Mouse (Mus musculus): ENCODE measurements around the gene Ahnak2.

Ahnak2 gene

DNA sequence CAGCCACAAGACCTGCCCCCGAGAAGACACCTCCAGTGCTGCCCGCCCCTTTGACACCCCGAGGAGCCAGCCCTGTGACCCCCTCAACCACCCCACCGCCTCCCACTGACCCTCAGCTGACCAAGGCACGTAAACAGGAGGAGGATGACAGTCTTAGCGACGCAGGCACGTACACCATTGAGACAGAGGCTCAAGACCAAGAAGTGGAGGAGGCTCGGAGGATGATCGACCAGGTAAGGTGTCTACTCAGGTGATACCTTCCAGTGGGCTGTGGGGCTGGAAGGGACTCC lies 65.9 kb downstream of the Ahnak2 start:
- no peak for DNase-seq (ENCODE audit: low read depth in 1 of 2, low spot score in 2 of 2)

GRCm38 (mm10) chr12:112735896-112736635 lies 66.4 kb downstream of the Ahnak2 start:
- DNase-seq (ENCODE audit: low read depth in 1 of 2, low spot score in 2 of 2), result no peak

GRCm38 (mm10) chr12:112734881-112735655 lies 67.4 kb downstream of the Ahnak2 start:
- no peak for DNase-seq (ENCODE audit: low read depth in 1 of 2, low spot score in 2 of 2)

- DNase-seq (ENCODE audit: low read depth in 1 of 2, low spot score in 2 of 2), result no peak
Observed at GRCm38 (mm10) chr12:112734108-112734820, 68.2 kb downstream of the Ahnak2 start.

GRCm38 (mm10) chr12:112732591-112732990 lies 69.9 kb downstream of the Ahnak2 start:
- no peak for DNase-seq (ENCODE audit: low read depth in 1 of 2, low spot score in 2 of 2)

GRCm38 (mm10) chr12:112730808-112731207 lies 71.6 kb downstream of the Ahnak2 start:
- DNase-seq (ENCODE audit: low read depth in 1 of 2, low spot score in 2 of 2), result no peak

DNA sequence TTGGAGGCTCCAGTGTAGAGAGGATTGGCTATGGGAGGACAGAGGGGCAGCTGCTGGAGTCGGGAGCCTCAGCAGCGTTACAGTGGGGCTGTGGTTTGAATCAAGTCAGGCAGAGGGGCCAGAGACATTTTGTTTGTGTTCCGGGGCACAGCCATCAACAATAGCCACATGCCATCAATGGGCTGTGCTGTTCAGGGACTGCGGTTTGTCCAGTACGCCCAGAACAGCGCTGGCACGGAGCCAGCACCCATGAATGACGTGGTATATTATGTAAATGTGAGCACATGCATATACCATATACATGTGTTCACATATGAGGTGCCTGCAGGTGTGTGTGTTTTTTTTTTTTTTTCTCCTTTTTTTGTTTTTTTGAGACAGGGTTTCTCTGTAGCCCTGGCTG lies 74.7 kb downstream of the Ahnak2 start:
- no peak for DNase-seq (ENCODE audit: low read depth in 1 of 2, low spot score in 2 of 2)

DNA sequence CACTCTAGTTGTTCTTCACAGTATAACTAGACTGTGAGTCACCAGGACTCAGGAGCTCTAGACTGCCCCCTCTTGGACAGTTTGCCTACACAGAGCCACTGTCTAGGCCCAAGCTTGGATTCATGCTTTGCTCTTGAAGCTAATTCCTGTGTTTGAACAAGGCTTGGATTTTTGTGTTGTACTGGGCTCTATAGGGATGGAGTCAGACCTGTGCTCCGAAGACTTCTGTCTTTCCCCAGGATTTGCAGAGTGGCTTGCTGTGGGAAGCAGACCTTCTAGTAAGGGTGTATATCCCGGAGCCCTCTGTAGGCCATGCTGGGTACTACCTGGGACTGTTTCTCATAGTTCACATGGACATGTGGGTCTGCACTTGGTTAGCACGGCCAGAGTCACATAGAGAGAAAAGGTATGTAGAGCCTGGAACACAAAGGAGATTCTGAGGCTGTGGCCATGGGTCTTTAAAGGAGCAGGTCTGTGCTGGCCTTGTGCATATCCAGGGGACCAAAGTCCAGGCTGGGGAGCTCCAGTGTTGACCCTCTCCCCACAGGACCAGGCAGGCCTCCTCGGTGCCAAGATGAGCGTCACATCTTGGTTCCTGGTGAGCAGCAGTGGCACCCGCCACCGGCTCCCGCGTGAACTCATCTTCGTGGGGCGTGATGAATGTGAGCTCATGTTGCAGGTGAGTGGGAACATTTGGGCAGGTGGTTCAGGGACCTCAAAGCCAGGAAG lies 78.2 kb downstream of the Ahnak2 start:
- peak in 1 of 2 experiments; percentile 53 for DNase-seq (ENCODE audit: low read depth in 1 of 2, low spot score in 2 of 2)

DNA sequence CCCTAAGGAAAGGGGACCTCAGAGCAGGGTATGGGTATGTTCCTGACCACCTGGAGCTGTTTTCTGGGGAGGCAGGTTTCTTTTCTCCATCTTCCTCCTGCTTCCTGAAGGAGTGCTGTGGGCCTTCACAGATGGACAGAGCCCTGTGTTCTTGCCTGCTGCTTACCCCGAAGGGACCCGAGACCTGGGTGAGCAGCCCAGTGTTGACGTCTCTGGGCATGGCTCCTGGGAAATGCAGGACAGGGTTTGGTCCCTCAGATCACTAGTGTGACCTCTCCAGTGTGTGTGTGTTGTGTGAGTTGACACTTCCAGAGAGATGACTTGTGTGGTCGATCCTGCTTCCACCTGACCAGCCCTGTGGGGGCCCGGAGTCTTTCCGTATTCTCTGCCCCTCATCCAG lies 79.0 kb downstream of the Ahnak2 start:
- DNase-seq (ENCODE audit: low read depth in 1 of 2, low spot score in 2 of 2), result no peak

GRCm38 (mm10) chr12:112723028-112723330 lies 79.5 kb downstream of the Ahnak2 start:
- DNase-seq (ENCODE audit: low read depth in 1 of 2, low spot score in 2 of 2), result no peak

DNA sequence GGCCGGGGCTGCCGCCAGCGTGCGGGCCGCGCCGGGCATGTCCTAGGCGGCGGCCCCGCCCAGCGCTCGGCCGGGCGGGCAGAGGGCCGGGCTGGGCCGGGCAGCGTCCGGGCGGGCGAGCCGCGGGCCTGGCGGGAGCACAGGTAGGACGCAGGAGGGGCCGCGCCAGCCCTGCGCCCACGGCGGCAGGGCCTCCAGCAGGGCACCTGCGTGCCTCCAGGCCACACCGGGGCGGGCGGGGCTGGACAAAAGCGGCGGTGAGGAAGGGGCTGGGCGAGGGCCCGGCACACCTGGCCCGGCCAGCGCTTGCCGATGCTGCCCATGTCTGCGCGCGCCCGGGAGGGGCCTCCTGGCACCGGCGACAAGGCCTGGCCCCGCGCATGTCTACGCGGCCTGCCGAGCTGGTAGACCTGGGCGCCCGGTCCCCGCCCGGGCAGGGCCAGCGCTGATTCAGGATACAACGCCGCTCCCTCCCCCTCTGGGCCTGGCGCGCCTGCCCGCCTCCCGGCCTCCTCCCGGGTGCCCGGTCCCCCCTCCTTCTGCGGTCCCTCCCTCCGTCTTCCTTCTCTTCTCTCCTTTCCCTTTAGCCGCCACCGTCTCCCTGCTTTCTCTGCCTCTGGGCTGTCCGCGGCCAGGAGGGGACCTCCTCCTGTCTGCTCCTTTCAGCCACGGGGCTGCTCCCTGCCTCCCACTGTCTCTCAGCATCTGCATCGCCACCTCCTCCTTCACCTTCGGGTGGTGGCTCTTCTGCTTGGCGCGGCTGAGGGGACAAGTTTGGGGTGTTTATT lies 80.0 kb downstream of the Ahnak2 start:
- no peak for DNase-seq (ENCODE audit: low read depth in 1 of 2, low spot score in 2 of 2)
